Mouse (Mus musculus) spleen, adult 2 months (tissue): ENCODE results near the gene Grid1.

Source experiments
- CTCF ChIP-seq: fragments of 200-500 bp; IDR thresholded peaks from 2 replicates; pipeline ENCODE4 v1.5.1; 2011; ENCODE audit warnings: mild to moderate bottlenecking, inconsistent platforms; ENCODE audit not compliant: insufficient read depth, insufficient read length, insufficient replicate concordance; ENCODE audit errors: extremely low read depth
- POLR2A ChIP-seq: fragments of 200-500 bp; IDR thresholded peaks from 2 replicates; pipeline ENCODE4 v1.6.1; 2011; ENCODE audit warnings: low read depth, low read length, inconsistent platforms

DNA sequence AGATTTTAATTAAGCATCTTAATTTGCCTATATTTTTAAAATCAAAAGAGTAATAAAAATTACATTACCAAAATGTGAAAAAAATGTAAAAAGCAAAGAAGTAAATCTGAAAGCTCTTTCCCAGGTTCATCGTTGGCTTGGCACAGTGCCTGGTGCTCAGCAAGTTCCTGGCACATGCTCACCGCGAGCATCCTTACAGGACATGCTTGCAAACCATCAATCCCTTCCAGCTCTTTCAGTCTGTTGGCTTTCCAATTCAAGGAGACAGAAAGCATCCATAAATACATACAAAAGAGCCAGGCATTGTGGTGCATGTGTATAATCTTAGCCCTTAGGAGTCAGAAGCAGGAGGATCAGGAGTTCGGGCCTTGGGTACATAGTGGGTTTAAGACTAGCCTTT, 430.5 kb downstream of the Grid1 start:
- TF ChIP-seq CTCF (no peak), POLR2A (no peak)
